Mouse (Mus musculus) thymus, adult 2 months (tissue): ENCODE measurements at regions not wholly inside any gene's neighbourhood (a gene's known extent, or its start where the extent isn't known, plus 50 kb on each side); places are given as distances from the start of the nearest gene placed in this dataset.

Source experiments
- DNase-seq: peaks from one replicate; pipeline ENCODE4 v3.0.0; 2021
- H3K27ac ChIP-seq: fragments of 200-500 bp; 2 replicates; pipeline ENCODE4 v1.5.1; 2012; ENCODE audit warnings: low read length, control low read depth; ENCODE audit not compliant: control insufficient read depth, insufficient read depth
- H3K27me3 ChIP-seq: fragments of 200-500 bp; 2 replicates; pipeline ENCODE4 v1.6.1; 2012; ENCODE audit warnings: mild to moderate bottlenecking, low read length, moderate library complexity, mixed read lengths; ENCODE audit not compliant: control insufficient read depth, insufficient read depth
- H3K36me3 ChIP-seq: fragments of 200-500 bp; 2 replicates; pipeline ENCODE4 v1.6.1; 2012; ENCODE audit warnings: mild to moderate bottlenecking, low read length, moderate library complexity; ENCODE audit not compliant: control insufficient read depth, insufficient read depth
- H3K4me1 ChIP-seq: fragments of 200-500 bp; replicated peaks from 2 replicates; pipeline ENCODE4 v1.6.1; 2012; ENCODE audit warnings: low read length; ENCODE audit not compliant: control insufficient read depth, insufficient read depth
- H3K4me3 ChIP-seq: fragments of 200-500 bp; 2 replicates; pipeline ENCODE4 v1.5.1; 2012; ENCODE audit warnings: mild to moderate bottlenecking, low read length, control low read depth, moderate library complexity; ENCODE audit not compliant: control insufficient read depth, insufficient read depth
- CTCF ChIP-seq: fragments of 200-500 bp; IDR thresholded peaks from 2 replicates; pipeline ENCODE4 v1.5.1; 2012; ENCODE audit warnings: mild to moderate bottlenecking, control low read depth, low read length, moderate library complexity, borderline replicate concordance; ENCODE audit not compliant: control insufficient read depth, poor library complexity, insufficient read depth; ENCODE audit errors: extremely low read depth
- POLR2A ChIP-seq: fragments of 200-500 bp; IDR thresholded peaks from 2 replicates; pipeline ENCODE4 v1.6.1; 2012; ENCODE audit warnings: mild to moderate bottlenecking, low read length, control low read depth, moderate library complexity; ENCODE audit not compliant: control insufficient read depth, poor library complexity, insufficient read depth; ENCODE audit errors: extremely low read depth
- WGBS: fragments of 180-500 bp; shearing (Covaris S2); methylation state at CpG from one replicate; pipeline ENCODE4 v1.1.7; 2018; 5-methylcytosine and 5-hydroxymethylcytosine counted together

DNA sequence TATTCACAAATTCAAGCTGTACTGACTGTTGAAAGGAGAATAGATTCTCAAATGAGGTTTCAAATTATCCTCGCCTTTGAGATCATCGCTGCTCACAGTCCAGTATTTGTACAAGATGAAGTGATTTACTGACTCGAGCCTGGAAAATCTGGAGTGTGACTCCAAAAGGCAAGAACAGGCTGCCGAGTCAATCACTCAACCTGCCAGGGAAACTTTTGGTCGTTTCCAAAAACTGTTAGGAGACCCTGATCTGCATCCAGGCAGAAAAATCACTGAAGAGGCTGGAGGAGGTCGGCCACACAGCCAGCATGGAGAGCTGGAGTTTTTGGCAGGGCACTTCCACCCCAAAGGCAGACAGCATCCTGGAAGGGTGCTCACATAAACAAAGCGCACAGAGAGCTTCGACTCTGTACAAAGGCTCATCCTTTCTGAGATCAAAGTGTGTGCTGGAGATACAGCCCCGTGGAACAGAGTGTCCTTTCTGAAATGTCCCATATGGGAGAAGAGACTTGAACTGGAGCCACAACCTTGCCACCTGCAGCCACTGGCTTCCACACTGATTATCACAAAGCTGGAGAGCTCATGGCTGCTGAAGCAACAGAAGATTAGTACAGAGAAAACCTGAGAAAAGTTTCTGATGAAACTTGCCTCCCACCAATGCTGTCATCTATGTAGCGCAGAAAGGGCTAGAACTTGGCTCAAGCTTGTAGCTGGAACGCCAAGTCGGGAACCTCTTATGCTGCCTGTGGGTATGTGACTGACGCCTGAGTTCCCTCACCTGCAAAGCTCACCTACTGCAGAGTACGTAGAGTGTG lies 355.5 kb upstream of the Npvf start:
- no peak overlapping the region for H3K27ac ChIP-seq
- no peak for DNase-seq

DNA sequence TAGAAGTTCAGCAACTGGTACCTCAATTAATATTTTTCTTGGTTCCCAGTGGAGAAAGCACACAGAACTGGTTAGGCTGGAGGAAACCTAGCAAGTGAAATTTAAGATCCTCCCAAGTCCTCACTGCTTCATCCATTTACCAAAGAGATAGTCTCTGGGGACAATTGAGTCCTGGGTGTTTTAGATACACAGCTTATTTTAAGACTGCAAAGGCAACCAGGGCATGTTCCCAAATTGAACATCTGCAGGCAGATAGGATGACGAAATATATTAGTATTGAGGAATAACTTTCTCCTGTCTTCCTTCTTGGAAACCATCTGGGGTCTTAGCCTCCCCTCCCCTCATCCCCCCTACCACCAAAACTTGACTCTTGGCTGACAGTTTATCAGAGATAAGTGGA lies 356.3 kb upstream of the Npvf start:
- Histone ChIP-seq H3K4me1 (no peaks in the 10 kb centered on the region), H3K36me3 (no peaks in the 10 kb centered on the region), H3K4me3 (no peak overlapping the region), H3K27ac (no peak overlapping the region), H3K27me3 (no peaks in the 10 kb centered on the region)
- 83% methylated on average over 1 of the region's 1 CpGs for WGBS
- DNase-seq = no peak
- TF ChIP-seq POLR2A = no peak
- TF ChIP-seq CTCF = no peak

More for the DNA sequence above, 355.5 kb upstream of the Npvf start:
- H3K27me3 ChIP-seq = no peaks in the 10 kb centered on the region
- no peaks in the 10 kb centered on the region for H3K4me1 ChIP-seq
- TF ChIP-seq CTCF (no peak), POLR2A (no peak)
- H3K4me3 ChIP-seq = no peak overlapping the region
- WGBS = 86% methylated on average over 14 of the region's 14 CpGs
- H3K36me3 ChIP-seq = no peaks in the 10 kb centered on the region

DNA sequence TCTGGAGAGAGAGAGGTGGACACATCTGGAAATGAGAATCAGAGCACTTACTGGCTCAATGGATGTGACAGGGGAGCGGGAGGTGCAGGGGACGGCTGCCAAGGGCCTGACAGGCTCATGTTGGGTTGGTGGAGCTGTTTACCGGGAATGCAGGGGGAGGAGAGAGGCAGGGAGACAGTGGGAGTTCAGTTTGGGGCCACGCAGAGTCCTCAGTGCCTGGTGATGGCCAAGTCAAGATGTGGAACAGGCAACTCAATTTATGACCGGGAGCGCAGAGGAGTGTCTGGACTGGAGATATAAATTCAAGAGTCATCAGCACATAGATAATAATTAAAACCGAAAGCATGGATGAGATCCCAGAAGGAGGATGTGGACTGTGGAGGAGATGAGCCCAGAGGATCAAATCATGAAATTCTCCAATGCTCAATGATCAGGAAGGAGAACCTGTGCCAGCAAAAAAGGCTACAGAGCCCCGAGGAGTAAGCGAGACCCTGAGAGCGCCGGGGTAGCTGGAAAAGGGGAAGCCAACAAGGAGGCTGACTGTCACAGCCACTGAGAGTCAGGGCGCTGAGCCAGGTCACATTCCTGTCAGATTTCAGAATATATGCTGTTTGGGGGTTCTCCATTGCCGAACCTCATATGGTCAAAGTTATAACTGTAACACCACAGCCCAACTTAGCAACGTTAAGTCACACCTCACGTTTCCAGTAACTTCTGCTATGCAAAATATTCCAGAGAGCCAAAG lies 358.0 kb upstream of the Npvf start:
- DNase-seq = no peak
- no peaks in the 10 kb centered on the region for H3K27me3 ChIP-seq
- WGBS = 44% methylated on average over 15 of the region's 15 CpGs
- TF ChIP-seq CTCF = no peak
- TF ChIP-seq POLR2A = no peak
- H3K4me3 ChIP-seq = no peak overlapping the region
- no peaks in the 10 kb centered on the region for H3K4me1 ChIP-seq
- no peaks in the 10 kb centered on the region for H3K36me3 ChIP-seq
- H3K27ac ChIP-seq = no peak overlapping the region

DNA sequence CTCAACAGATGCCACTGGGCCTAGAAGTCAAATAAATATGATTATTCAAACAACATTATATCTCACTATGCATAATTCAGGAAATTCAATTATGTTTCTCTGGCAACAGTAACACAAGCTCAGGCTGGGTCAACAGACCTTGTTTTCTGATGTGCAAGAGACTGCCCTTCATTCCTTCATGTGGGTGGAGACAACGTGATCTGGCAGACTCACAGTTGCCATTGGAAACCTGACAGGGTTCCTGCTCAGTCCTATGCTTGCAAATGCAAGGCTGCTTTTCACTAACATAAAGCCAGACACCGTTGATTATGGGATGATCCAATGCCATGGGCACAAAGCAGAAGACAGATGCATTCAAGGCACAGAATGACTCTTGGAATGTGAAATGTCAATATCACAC lies 361.5 kb upstream of the Npvf start:
- no peak for DNase-seq
- Histone ChIP-seq H3K4me1 (no peaks in the 10 kb centered on the region), H3K27ac (no peak overlapping the region), H3K4me3 (no peak overlapping the region), H3K27me3 (no peaks in the 10 kb centered on the region), H3K36me3 (no peaks in the 10 kb centered on the region)
- 88% methylated on average over 2 of the region's 2 CpGs for WGBS
- TF ChIP-seq POLR2A (no peak), CTCF (no peak)

- 59% methylated on average over 5 of the region's 5 CpGs for WGBS
- Histone ChIP-seq H3K27ac (no peak overlapping the region), H3K27me3 (no peaks in the 10 kb centered on the region), H3K4me1 (no peaks in the 10 kb centered on the region), H3K4me3 (no peak overlapping the region), H3K36me3 (no peaks in the 10 kb centered on the region)
- no peak for DNase-seq
- TF ChIP-seq CTCF (no peak), POLR2A (no peak)
Measured at GRCm38 (mm10) chr6:51016441-51017070, 362.3 kb upstream of the Npvf start.

DNA sequence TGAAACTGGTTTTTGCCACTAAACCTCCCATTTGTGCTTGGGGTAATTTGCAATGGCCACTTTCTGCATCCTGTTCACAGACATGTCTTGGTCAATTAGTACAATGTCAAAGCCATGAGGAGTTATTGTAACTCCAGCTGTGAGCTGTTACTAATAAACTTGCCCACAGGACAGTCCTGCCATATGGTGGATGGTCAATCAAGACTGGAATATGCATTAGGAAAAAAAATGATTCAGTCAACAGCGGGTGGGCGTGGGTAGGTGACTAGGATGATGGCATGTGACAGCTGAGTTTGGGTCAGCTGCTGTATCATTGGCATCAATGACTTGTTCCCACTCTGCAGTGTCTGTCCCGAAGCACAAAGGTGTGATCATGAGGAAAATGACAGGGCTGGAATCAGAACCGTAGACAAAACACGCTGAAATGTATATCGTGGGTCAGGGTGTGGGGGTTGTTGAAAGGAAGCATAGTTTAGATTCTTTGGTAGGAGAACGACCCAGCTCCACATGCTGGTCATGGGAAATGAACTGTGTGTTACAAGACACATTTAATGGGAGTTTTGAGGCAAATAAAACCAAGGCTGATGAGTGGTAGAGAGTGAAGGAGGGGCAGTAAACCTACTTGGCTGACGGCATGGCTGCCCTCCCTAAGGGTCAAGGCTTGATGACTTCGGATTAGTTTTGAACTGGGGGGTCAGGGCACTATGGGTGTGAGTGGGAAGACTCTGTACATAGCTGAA lies 363.2 kb upstream of the Npvf start:
- H3K27me3 ChIP-seq = no peaks in the 10 kb centered on the region
- H3K27ac ChIP-seq = no peak overlapping the region
- no peaks in the 10 kb centered on the region for H3K36me3 ChIP-seq
- H3K4me1 ChIP-seq = no peaks in the 10 kb centered on the region
- no peak for DNase-seq
- 90% methylated on average over 9 of the region's 9 CpGs for WGBS
- H3K4me3 ChIP-seq = no peak overlapping the region
- no peak for TF ChIP-seq POLR2A
- no peak for TF ChIP-seq CTCF

- H3K36me3 ChIP-seq = no peaks in the 10 kb centered on the region
- no peaks in the 10 kb centered on the region for H3K4me1 ChIP-seq
- DNase-seq = no peak
- H3K4me3 ChIP-seq = no peak overlapping the region
- no peak for TF ChIP-seq POLR2A
- TF ChIP-seq CTCF = no peak
- no peak overlapping the region for H3K27ac ChIP-seq
- 84% methylated on average over 6 of the region's 6 CpGs for WGBS
- no peaks in the 10 kb centered on the region for H3K27me3 ChIP-seq
Measured at GRCm38 (mm10) chr6:51021206-51021605, 367.0 kb upstream of the Npvf start.
